Mouse (Mus musculus) lung, adult 2 months (tissue): Measurements from ENCODE around the gene App.

Experiments used
- CTCF ChIP-seq: fragments of 200-500 bp; IDR thresholded peaks from 2 replicates; pipeline ENCODE4 v1.5.1; 2011; ENCODE audit warnings: mild to moderate bottlenecking, low read length, control low read depth; ENCODE audit not compliant: insufficient read depth
- POLR2A ChIP-seq: fragments of 200-500 bp; IDR thresholded peaks from 2 replicates; pipeline ENCODE4 v1.6.1; 2011; ENCODE audit warnings: low read depth, mild to moderate bottlenecking, control low read depth, low read length, borderline replicate concordance; ENCODE audit errors: extremely low read depth

DNA sequence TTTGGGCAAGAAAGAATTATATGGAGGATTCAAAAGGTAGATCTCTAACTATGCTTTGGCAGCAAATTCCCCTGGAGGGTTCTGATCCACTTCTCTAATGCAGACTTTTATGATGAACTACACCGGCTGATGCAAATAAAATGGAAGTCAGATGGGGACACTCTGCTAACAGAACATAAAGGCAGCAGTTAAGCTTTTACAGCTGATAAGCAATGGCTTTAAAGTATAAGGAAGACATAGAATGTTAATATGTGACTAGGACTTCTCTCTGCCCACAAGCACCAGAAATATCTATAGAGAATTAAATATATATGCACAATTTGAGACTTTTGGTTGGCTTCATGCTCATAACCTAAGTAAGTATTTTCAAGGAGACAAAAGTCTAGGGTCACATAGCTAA, 81.4 kb downstream of the App start:
- no peak for TF ChIP-seq POLR2A
- TF ChIP-seq CTCF: no peak
